12 mouse cellular contexts compared by ENCODE assay signal in the genomic region with DNA sequence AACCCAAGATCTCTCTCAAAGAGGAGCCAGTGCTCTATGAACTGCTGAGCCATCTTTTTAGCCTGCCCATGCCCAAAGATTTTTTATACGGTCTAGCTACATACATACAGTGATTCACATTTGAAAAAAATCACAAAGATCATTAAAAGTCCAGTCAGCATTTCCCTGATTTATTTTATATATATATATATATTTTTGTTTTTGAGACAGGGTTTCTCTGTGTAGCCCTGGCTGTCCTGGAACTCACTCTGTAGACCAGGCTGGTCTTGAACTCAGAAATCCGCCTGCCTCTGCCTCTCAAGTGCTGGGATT. TPM values are rescaled to one million over a fixed set of nuclear protein-coding genes. Genes with fewer than 3 reads are reported as not detected.
DNase-seq lines count a peak whose midpoint lies in the region; ATAC-seq and TF ChIP-seq lines count a peak whose summit lies in the region.
"Not testable (repeated sequence)": the region's sequence is repeated elsewhere in the genome, so short reads cannot be mapped to it uniquely, and the experiment has no call there.
"Had no signal": no experiment of that assay in that cellular context is flagged by ENCODE, and none has a peak within 500 bp of the region (broad histone marks: within the 10 kb centered on the region; RNA-seq: fewer than 3 reads in every experiment).

No protein-coding gene starts in this region.

- not testable (repeated sequence) for H3K4me3 ChIP-seq in ES-E14 (ENCODE audit: insufficient read depth in 1 of 2, low read depth in 1 of 2, low read length in 2 of 2, poor library complexity in 1 of 2, severe bottlenecking in 1 of 2); hindbrain, embryonic 13.5 days; hindbrain, postnatal 0 days (ENCODE audit: low read length); midbrain, embryonic 15.5 days; neural tube, embryonic 13.5 days
- H3K4me3 ChIP-seq in embryonic facial prominence, embryonic 10.5 days, result peak overlapping the region; percentile 92
- H3K4me3 ChIP-seq in midbrain, embryonic 10.5 days, result 0 out of 2 replicates have a peak overlapping the region, but pooled peaks have one; percentile 92

- not testable (repeated sequence) for TF ChIP-seq CTCF in hindbrain, postnatal 0 days (IDR thresholded peaks at IDR 0.05; ENCODE audit: low read depth)

- 95% methylated on average over 2 of the region's 2 CpGs for WGBS in embryonic facial prominence, embryonic 10.5 days
- WGBS in hindbrain, embryonic 13.5 days, result 86% methylated on average over 2 of the region's 2 CpGs
- WGBS in hindbrain, postnatal 0 days, result 93% methylated on average over 2 of the region's 2 CpGs
- WGBS in midbrain, embryonic 10.5 days, result 86% methylated on average over 2 of the region's 2 CpGs
- 88% methylated on average over 2 of the region's 2 CpGs for WGBS in midbrain, embryonic 15.5 days
- 84% methylated on average over 2 of the region's 2 CpGs for WGBS in neural tube, embryonic 13.5 days

- H3K4me1 ChIP-seq in ES-E14 (ENCODE audit: control insufficient read depth in 2 of 2, insufficient read depth in 2 of 2, low read length in 2 of 2, poor library complexity in 1 of 2), result peaks cover 3 to 21% of the 10 kb centered on the region in 2 experiments
- H3K4me1 ChIP-seq in embryonic facial prominence, embryonic 10.5 days, result peaks cover 37% of the 10 kb centered on the region
- H3K4me1 ChIP-seq in hindbrain, embryonic 13.5 days (replicated peaks), result peaks cover 31% of the 10 kb centered on the region
- peaks cover 15% of the 10 kb centered on the region for H3K4me1 ChIP-seq in hindbrain, postnatal 0 days (ENCODE audit: insufficient read depth, low read length)
- H3K4me1 ChIP-seq in midbrain, embryonic 10.5 days, result peaks cover 38% of the 10 kb centered on the region
- peaks cover 28% of the 10 kb centered on the region for H3K4me1 ChIP-seq in midbrain, embryonic 15.5 days
- H3K4me1 ChIP-seq in neural tube, embryonic 13.5 days (replicated peaks), result peaks cover 35% of the 10 kb centered on the region

- H3K36me3 ChIP-seq in ES-E14 (ENCODE audit: control insufficient read depth, insufficient read depth, low read length, poor library complexity, severe bottlenecking), result peaks cover 33% of the 10 kb centered on the region
- peaks cover 77% of the 10 kb centered on the region for H3K36me3 ChIP-seq in embryonic facial prominence, embryonic 10.5 days (replicated peaks)
- H3K36me3 ChIP-seq in hindbrain, embryonic 13.5 days, result peaks cover 55% of the 10 kb centered on the region
- peaks cover 28% of the 10 kb centered on the region for H3K36me3 ChIP-seq in hindbrain, postnatal 0 days (ENCODE audit: insufficient read depth, low read length)
- peaks cover 77% of the 10 kb centered on the region for H3K36me3 ChIP-seq in midbrain, embryonic 10.5 days
- peaks cover 44% of the 10 kb centered on the region for H3K36me3 ChIP-seq in midbrain, embryonic 15.5 days (replicated peaks)
- peaks cover 61% of the 10 kb centered on the region for H3K36me3 ChIP-seq in neural tube, embryonic 13.5 days

- H3K27ac ChIP-seq in ES-E14 (ENCODE audit: insufficient read depth, low read depth, low read length, poor library complexity, severe bottlenecking); embryonic facial prominence, embryonic 10.5 days (replicated peaks); midbrain, embryonic 10.5 days (replicated peaks): not testable (repeated sequence)
- H3K27ac ChIP-seq in hindbrain, embryonic 13.5 days, result peak overlapping the region; percentile 98; the same call in 1 of the 2 replicates
- H3K27ac ChIP-seq in hindbrain, postnatal 0 days, result peak overlapping the region; percentile 97; the same call in 1 of the 2 replicates
- H3K27ac ChIP-seq in midbrain, embryonic 15.5 days, result peak overlapping the region; percentile 95; the same call in 1 of the 2 replicates
- H3K27ac ChIP-seq in neural tube, embryonic 13.5 days (replicated peaks), result 0 out of 2 replicates have a peak overlapping the region, but pooled peaks have one; percentile 97

- DNase-seq in ES-E14 (ENCODE audit: low read depth, low spot score); embryonic facial prominence, embryonic 10.5 days (ENCODE audit: low spot score); hindbrain, postnatal 0 days (ENCODE audit: low spot score); midbrain, embryonic 10.5 days (ENCODE audit: low spot score): not testable (repeated sequence)

- in situ Hi-C loops in ES-E14 (cut with MboI; ENCODE audit: low sequenced_read_pairs in 2 of 2, unreplicated experiment in 2 of 2), result not testable (repeated sequence)

- H3K9me3 ChIP-seq in ES-E14 (ENCODE audit: control insufficient read depth, insufficient read depth, low read depth, low read length); embryonic facial prominence, embryonic 10.5 days; hindbrain, embryonic 13.5 days; hindbrain, postnatal 0 days (ENCODE audit: low read length); midbrain, embryonic 10.5 days (replicated peaks); midbrain, embryonic 15.5 days; neural tube, embryonic 13.5 days: not testable (repeated sequence)

- H3K27me3 ChIP-seq in embryonic facial prominence, embryonic 10.5 days (replicated peaks; ENCODE audit: low read depth, poor library complexity, severe bottlenecking); hindbrain, embryonic 13.5 days; hindbrain, postnatal 0 days (ENCODE audit: insufficient read depth, low read length); midbrain, embryonic 10.5 days (ENCODE audit: low read depth, poor library complexity, severe bottlenecking); midbrain, embryonic 15.5 days (replicated peaks); neural tube, embryonic 13.5 days: not testable (repeated sequence)

- H3K4me2 ChIP-seq in hindbrain, embryonic 13.5 days; hindbrain, postnatal 0 days (ENCODE audit: low read depth, low read length); midbrain, embryonic 15.5 days; neural tube, embryonic 13.5 days: not testable (repeated sequence)

- not testable (repeated sequence) for H3K9ac ChIP-seq in ES-E14 (ENCODE audit: insufficient read depth, low read depth, low read length, poor library complexity, severe bottlenecking); hindbrain, embryonic 13.5 days; hindbrain, postnatal 0 days (replicated peaks; ENCODE audit: low read length); midbrain, embryonic 15.5 days; neural tube, embryonic 13.5 days

- not testable (repeated sequence) for ATAC-seq in hindbrain, embryonic 13.5 days (ENCODE audit: low FRiP score); hindbrain, postnatal 0 days; midbrain, embryonic 15.5 days (replicated peaks); neural tube, embryonic 13.5 days (ENCODE audit: low read depth)

RNA-seq across cellular contexts. Expression of gene Arhgdia, which starts 1.5 kb away (rescaled TPM):
- total RNA-seq in ES-E14 (2012; rRNA removed), result 161 and 253 TPM in 2 replicates
- polyA plus RNA-seq in embryonic facial prominence, embryonic 10.5 days (2016; fragmentation: Nextera tagmentation; extraction: Ambion mirVana), result 735 and 777 TPM in 2 replicates
- polyA plus RNA-seq in hindbrain, embryonic 13.5 days (2015; fragmentation: Nextera tagmentation; extraction: Ambion mirVana), result 471 and 481 TPM in 2 replicates
- total RNA-seq in hindbrain, postnatal 0 days (2014; rRNA removed), result 252 and 297 TPM in 2 replicates
- polyA plus RNA-seq in hindbrain, postnatal 0 days (2015; fragmentation: Nextera tagmentation; extraction: Ambion mirVana), result 403 and 425 TPM in 2 replicates
- 743 and 777 TPM in 2 replicates for polyA plus RNA-seq in midbrain, embryonic 10.5 days (2016; fragmentation: Nextera tagmentation; extraction: Ambion mirVana)
- polyA plus RNA-seq in midbrain, embryonic 15.5 days (2015; fragmentation: Nextera tagmentation; extraction: Ambion mirVana), result 458 and 487 TPM in 2 replicates
- polyA plus RNA-seq in neural tube, embryonic 13.5 days (2015; fragmentation: Nextera tagmentation; extraction: Ambion mirVana), result 529 and 543 TPM in 2 replicates

RNA-seq across cellular contexts. Expression of gene P4hb, which starts 9.9 kb away (rescaled TPM):
- 904 and 977 TPM in 2 replicates for total RNA-seq in ES-E14 (2012; rRNA removed)
- 556 and 565 TPM in 2 replicates for polyA plus RNA-seq in embryonic facial prominence, embryonic 10.5 days (2016; fragmentation: Nextera tagmentation; extraction: Ambion mirVana)
- 289 and 294 TPM in 2 replicates for polyA plus RNA-seq in hindbrain, embryonic 13.5 days (2015; fragmentation: Nextera tagmentation; extraction: Ambion mirVana)
- total RNA-seq in hindbrain, postnatal 0 days (2014; rRNA removed), result 147 and 174 TPM in 2 replicates
- polyA plus RNA-seq in hindbrain, postnatal 0 days (2015; fragmentation: Nextera tagmentation; extraction: Ambion mirVana), result 222 TPM in 2 replicates
- polyA plus RNA-seq in midbrain, embryonic 10.5 days (2016; fragmentation: Nextera tagmentation; extraction: Ambion mirVana), result 534 and 562 TPM in 2 replicates
- 256 and 259 TPM in 2 replicates for polyA plus RNA-seq in midbrain, embryonic 15.5 days (2015; fragmentation: Nextera tagmentation; extraction: Ambion mirVana)
- 329 and 382 TPM in 2 replicates for polyA plus RNA-seq in neural tube, embryonic 13.5 days (2015; fragmentation: Nextera tagmentation; extraction: Ambion mirVana)

RNA-seq across cellular contexts. Expression of gene Alyref, which starts 15.2 kb away (rescaled TPM):
- total RNA-seq in ES-E14 (2012; rRNA removed), result 300 and 397 TPM in 2 replicates
- polyA plus RNA-seq in embryonic facial prominence, embryonic 10.5 days (2016; fragmentation: Nextera tagmentation; extraction: Ambion mirVana), result 620 and 640 TPM in 2 replicates
- 267 and 290 TPM in 2 replicates for polyA plus RNA-seq in hindbrain, embryonic 13.5 days (2015; fragmentation: Nextera tagmentation; extraction: Ambion mirVana)
- total RNA-seq in hindbrain, postnatal 0 days (2014; rRNA removed), result 95.2 and 114 TPM in 2 replicates
- 185 and 189 TPM in 2 replicates for polyA plus RNA-seq in hindbrain, postnatal 0 days (2015; fragmentation: Nextera tagmentation; extraction: Ambion mirVana)
- polyA plus RNA-seq in midbrain, embryonic 10.5 days (2016; fragmentation: Nextera tagmentation; extraction: Ambion mirVana), result 605 and 647 TPM in 2 replicates
- 225 and 233 TPM in 2 replicates for polyA plus RNA-seq in midbrain, embryonic 15.5 days (2015; fragmentation: Nextera tagmentation; extraction: Ambion mirVana)
- polyA plus RNA-seq in neural tube, embryonic 13.5 days (2015; fragmentation: Nextera tagmentation; extraction: Ambion mirVana), result 292 and 326 TPM in 2 replicates

RNA-seq across cellular contexts. Expression of gene Anapc11, which starts 15.3 kb away (rescaled TPM):
- total RNA-seq in ES-E14 (2012; rRNA removed), result 87.4 and 98.4 TPM in 2 replicates
- polyA plus RNA-seq in embryonic facial prominence, embryonic 10.5 days (2016; fragmentation: Nextera tagmentation; extraction: Ambion mirVana), result 192 and 198 TPM in 2 replicates
- 179 and 192 TPM in 2 replicates for polyA plus RNA-seq in hindbrain, embryonic 13.5 days (2015; fragmentation: Nextera tagmentation; extraction: Ambion mirVana)
- total RNA-seq in hindbrain, postnatal 0 days (2014; rRNA removed), result 38.0 and 39.6 TPM in 2 replicates
- polyA plus RNA-seq in hindbrain, postnatal 0 days (2015; fragmentation: Nextera tagmentation; extraction: Ambion mirVana), result 198 and 200 TPM in 2 replicates
- polyA plus RNA-seq in midbrain, embryonic 10.5 days (2016; fragmentation: Nextera tagmentation; extraction: Ambion mirVana), result 216 and 231 TPM in 2 replicates
- polyA plus RNA-seq in midbrain, embryonic 15.5 days (2015; fragmentation: Nextera tagmentation; extraction: Ambion mirVana), result 200 and 205 TPM in 2 replicates
- polyA plus RNA-seq in neural tube, embryonic 13.5 days (2015; fragmentation: Nextera tagmentation; extraction: Ambion mirVana), result 175 and 192 TPM in 2 replicates

RNA-seq across cellular contexts. Expression of gene Npb, which starts 25.3 kb away (rescaled TPM):
- 0.69 and 0.94 TPM in 2 replicates for total RNA-seq in ES-E14 (2012; rRNA removed)
- polyA plus RNA-seq in embryonic facial prominence, embryonic 10.5 days (2016; fragmentation: Nextera tagmentation; extraction: Ambion mirVana), result not detected in 2 replicates
- 0.79 and 1.3 TPM in 2 replicates for polyA plus RNA-seq in hindbrain, embryonic 13.5 days (2015; fragmentation: Nextera tagmentation; extraction: Ambion mirVana)
- total RNA-seq in hindbrain, postnatal 0 days (2014; rRNA removed), result 0.78 TPM in 1 of 2 replicates, not detected in the other
- polyA plus RNA-seq in hindbrain, postnatal 0 days (2015; fragmentation: Nextera tagmentation; extraction: Ambion mirVana), result 1.8 and 3.0 TPM in 2 replicates
- polyA plus RNA-seq in midbrain, embryonic 10.5 days (2016; fragmentation: Nextera tagmentation; extraction: Ambion mirVana), result 0.65 and 0.66 TPM in 2 replicates
- 0.59 and 1.3 TPM in 2 replicates for polyA plus RNA-seq in midbrain, embryonic 15.5 days (2015; fragmentation: Nextera tagmentation; extraction: Ambion mirVana)
- 0.81 TPM in 1 of 2 replicates, not detected in the other for polyA plus RNA-seq in neural tube, embryonic 13.5 days (2015; fragmentation: Nextera tagmentation; extraction: Ambion mirVana)
- polyA plus RNA-seq: C2C12; embryonic facial prominence, embryonic 11.5 days; erythroblast, embryonic 14.5 days; forebrain, embryonic 10.5 days; forebrain, embryonic 16.5 days had no signal
